Mouse (Mus musculus): ENCODE measurements at regions not wholly inside any gene's neighbourhood (a gene's known extent, or its start where the extent isn't known, plus 50 kb on each side); places are given as distances from the start of the nearest gene placed in this dataset.

GRCm38 (mm10) chr2:178924456-178925115 lies 494.3 kb downstream of the Cdh26 start:
- Histone ChIP-seq H3K27ac (replicated peaks) (no peak overlapping the region), H3K9me3 (no peaks in the 10 kb centered on the region), H3K27me3 (no peaks in the 10 kb centered on the region), H3K4me3 (no peak overlapping the region), H3K4me1 (peaks cover 9% of the 10 kb centered on the region; the same call in 1 of the 2 replicates), H3K36me3 (no peaks in the 10 kb centered on the region), H3K4me2 (replicated peaks) (no peak overlapping the region), H3K9ac (replicated peaks) (no peak overlapping the region)
- WGBS, result 81% methylated on average over 4 of the region's 4 CpGs
- no peak for ATAC-seq (replicated peaks)

GRCm38 (mm10) chr2:178927038-178927660 lies 496.8 kb downstream of the Cdh26 start:
- Histone ChIP-seq H3K9me3 (no peaks in the 10 kb centered on the region), H3K4me2 (replicated peaks) (no peak overlapping the region), H3K27me3 (no peaks in the 10 kb centered on the region), H3K4me3 (no peak overlapping the region), H3K4me1 (peaks cover 5% of the 10 kb centered on the region; the same call in 1 of the 2 replicates), H3K36me3 (no peaks in the 10 kb centered on the region), H3K27ac (replicated peaks) (no peak overlapping the region), H3K9ac (replicated peaks) (no peak overlapping the region)
- no peak for ATAC-seq (replicated peaks)
- 47% methylated on average over 13 of the region's 13 CpGs for WGBS

GRCm38 (mm10) chr2:178929033-178929432 lies 498.7 kb downstream of the Cdh26 start:
- Histone ChIP-seq H3K4me2 (replicated peaks) (no peak overlapping the region), H3K36me3 (no peaks in the 10 kb centered on the region), H3K4me3 (no peak overlapping the region), H3K9me3 (no peaks in the 10 kb centered on the region), H3K9ac (replicated peaks) (no peak overlapping the region), H3K4me1 (peaks cover 5% of the 10 kb centered on the region; the same call in 1 of the 2 replicates), H3K27ac (replicated peaks) (no peak overlapping the region), H3K27me3 (no peaks in the 10 kb centered on the region)
- 77% methylated on average over 6 of the region's 6 CpGs for WGBS
- no peak for ATAC-seq (replicated peaks)

DNA sequence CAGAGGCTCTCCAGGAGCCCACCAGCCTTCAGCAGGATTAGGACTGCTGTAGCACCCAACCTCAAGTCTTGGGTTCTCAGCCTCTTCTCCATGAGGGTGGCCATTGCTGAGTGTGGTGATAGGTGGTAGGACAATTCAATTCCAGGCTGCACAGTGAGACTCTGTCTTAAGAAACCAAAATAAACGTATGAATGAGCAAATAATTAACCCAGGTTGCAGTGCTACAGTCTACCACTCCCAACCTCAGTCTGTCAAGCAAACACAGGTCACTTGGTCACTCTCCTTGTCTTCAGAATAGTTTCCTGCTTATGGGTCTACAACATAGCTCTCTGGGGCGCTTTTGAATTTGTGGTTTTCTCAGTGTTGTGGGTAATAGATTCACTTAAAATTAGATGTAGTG lies 499.8 kb downstream of the Cdh26 start:
- Histone ChIP-seq H3K4me2 (replicated peaks) (no peak overlapping the region), H3K9me3 (no peaks in the 10 kb centered on the region), H3K36me3 (no peaks in the 10 kb centered on the region), H3K27ac (replicated peaks) (no peak overlapping the region), H3K27me3 (no peaks in the 10 kb centered on the region), H3K9ac (replicated peaks) (no peak overlapping the region), H3K4me3 (no peak overlapping the region), H3K4me1 (peaks cover 5% of the 10 kb centered on the region; the same call in 1 of the 2 replicates)
- ATAC-seq (replicated peaks), result no peak
- WGBS, result 76% methylated on average over 2 of the region's 2 CpGs

GRCm38 (mm10) chr2:178948471-178948870 lies 493.8 kb upstream of the Cdh4 start:
- H3K36me3 ChIP-seq, result no peaks in the 10 kb centered on the region
- no peak overlapping the region for H3K4me3 ChIP-seq
- H3K4me1 ChIP-seq, result peaks cover 23% of the 10 kb centered on the region
- H3K27ac ChIP-seq (replicated peaks), result no peak overlapping the region
- 35% methylated on average over 6 of the region's 6 CpGs for WGBS
- no peaks in the 10 kb centered on the region for H3K9me3 ChIP-seq
- H3K27me3 ChIP-seq, result no peaks in the 10 kb centered on the region
- no peak overlapping the region for H3K9ac ChIP-seq (replicated peaks)
- H3K4me2 ChIP-seq (replicated peaks), result no peak overlapping the region
- ATAC-seq (replicated peaks), result no peak

DNA sequence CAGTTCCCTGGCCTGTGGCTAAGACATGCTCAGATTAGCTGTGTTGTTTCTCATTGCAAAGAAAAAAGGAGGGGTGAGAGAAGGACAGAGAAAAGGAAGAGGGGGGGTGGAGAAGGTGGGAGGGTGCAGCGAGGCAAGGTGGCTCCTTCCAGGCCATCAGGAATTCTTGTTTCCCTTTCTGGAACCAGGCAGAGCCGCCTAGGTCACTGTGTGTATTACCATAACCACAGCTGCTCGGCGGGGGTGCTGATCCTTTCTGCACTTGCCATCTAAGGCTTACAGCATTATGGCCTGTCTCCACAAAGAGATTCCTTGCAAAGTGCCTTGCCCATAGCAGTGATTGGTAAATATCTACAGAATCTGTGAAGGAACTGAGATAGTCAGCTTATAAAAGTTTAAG lies 493.1 kb upstream of the Cdh4 start:
- ATAC-seq (replicated peaks), result no peak
- Histone ChIP-seq H3K27ac (replicated peaks) (no peak overlapping the region), H3K4me3 (no peak overlapping the region), H3K27me3 (no peaks in the 10 kb centered on the region), H3K4me2 (replicated peaks) (no peak overlapping the region), H3K4me1 (peaks cover 23% of the 10 kb centered on the region), H3K9ac (replicated peaks) (no peak overlapping the region), H3K36me3 (no peaks in the 10 kb centered on the region), H3K9me3 (no peaks in the 10 kb centered on the region)
- 28% methylated on average over 4 of the region's 4 CpGs for WGBS

GRCm38 (mm10) chr2:178950304-178950703 lies 491.9 kb upstream of the Cdh4 start:
- H3K9ac ChIP-seq (replicated peaks), result no peak overlapping the region
- H3K27me3 ChIP-seq, result no peaks in the 10 kb centered on the region
- no peaks in the 10 kb centered on the region for H3K9me3 ChIP-seq
- no peaks in the 10 kb centered on the region for H3K36me3 ChIP-seq
- WGBS, result 6% methylated on average over 1 of the region's 1 CpGs
- ATAC-seq (replicated peaks), result 0 out of 2 replicates have a peak, but pooled peaks have one; percentile 4
- H3K4me3 ChIP-seq, result no peak overlapping the region
- peaks cover 23% of the 10 kb centered on the region for H3K4me1 ChIP-seq
- no peak overlapping the region for H3K4me2 ChIP-seq (replicated peaks)
- peak overlapping the region; percentile 74 for H3K27ac ChIP-seq (replicated peaks)

DNA sequence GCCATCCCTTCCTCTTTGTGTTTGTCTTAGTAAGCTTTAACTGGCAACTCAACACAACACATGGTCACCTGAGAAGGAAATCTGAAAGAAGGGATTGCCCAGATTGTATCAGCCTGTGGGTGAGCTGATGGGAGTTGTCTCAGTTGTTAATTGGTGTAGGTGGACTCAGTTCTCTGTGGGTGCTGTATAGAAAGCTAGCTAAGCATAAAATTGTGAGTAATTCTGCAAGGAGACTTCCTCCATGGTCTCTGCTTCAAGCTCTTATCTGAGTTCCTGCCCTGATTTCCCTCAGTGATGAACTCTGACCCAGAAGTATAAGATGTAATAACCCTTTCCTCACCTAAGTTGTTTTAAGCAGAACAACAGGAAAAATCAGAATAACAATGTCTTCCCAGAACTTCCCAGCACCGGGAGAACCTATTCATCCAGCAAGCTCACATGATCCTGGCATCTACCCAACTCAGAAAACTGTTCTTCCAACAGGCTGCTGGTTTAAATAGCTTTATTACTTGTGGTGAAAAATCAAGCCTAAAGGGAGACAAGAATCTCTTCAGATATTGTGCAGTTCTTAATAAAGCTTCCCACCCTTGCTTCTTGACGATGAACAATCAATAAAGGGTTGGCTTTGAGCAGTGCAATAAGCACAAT lies 487.7 kb upstream of the Cdh4 start:
- no peak for ATAC-seq (replicated peaks)
- H3K9ac ChIP-seq (replicated peaks), result no peak overlapping the region
- H3K4me3 ChIP-seq, result no peak overlapping the region
- H3K4me1 ChIP-seq, result peaks cover 19% of the 10 kb centered on the region
- no peak overlapping the region for H3K4me2 ChIP-seq (replicated peaks)
- no peak overlapping the region for H3K27ac ChIP-seq (replicated peaks)
- 40% methylated on average over 2 of the region's 2 CpGs for WGBS
- no peaks in the 10 kb centered on the region for H3K36me3 ChIP-seq
- H3K27me3 ChIP-seq, result no peaks in the 10 kb centered on the region
- H3K9me3 ChIP-seq, result no peaks in the 10 kb centered on the region

- Histone ChIP-seq H3K36me3 (no peaks in the 10 kb centered on the region), H3K9ac (replicated peaks) (no peak overlapping the region), H3K4me3 (no peak overlapping the region), H3K27me3 (no peaks in the 10 kb centered on the region), H3K27ac (replicated peaks) (no peak overlapping the region), H3K4me2 (replicated peaks) (no peak overlapping the region), H3K9me3 (no peaks in the 10 kb centered on the region), H3K4me1 (0 out of 2 replicates have a peak, but pooled peaks cover 6% of the 10 kb centered on the region)
- 62% methylated on average over 10 of the region's 10 CpGs for WGBS
- ATAC-seq (replicated peaks), result no peak
These were observed 483.4 kb upstream of the Cdh4 start for GRCm38 (mm10) chr2:178958829-178959228.

DNA sequence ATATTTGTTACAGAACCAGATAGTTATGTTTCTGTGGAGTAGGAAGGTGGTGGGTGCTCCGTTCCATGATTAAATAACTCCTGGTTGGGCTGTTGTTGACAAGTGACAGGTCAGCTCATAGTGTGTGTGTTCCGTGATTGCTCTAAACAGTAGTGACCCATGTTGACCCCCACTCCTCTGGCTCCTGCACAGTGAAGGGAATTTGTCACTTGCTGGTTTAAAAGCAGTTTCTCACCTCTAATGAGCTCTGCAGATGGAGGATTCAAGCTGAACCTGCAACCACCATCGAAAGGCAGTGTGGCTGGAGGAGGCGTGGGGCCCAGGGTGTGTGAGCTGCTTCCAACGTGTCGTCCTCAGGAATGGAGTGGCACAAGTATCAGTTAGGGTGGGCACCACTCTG lies 482.6 kb upstream of the Cdh4 start:
- ATAC-seq (replicated peaks), result no peak
- 68% methylated on average over 6 of the region's 6 CpGs for WGBS
- Histone ChIP-seq H3K27me3 (no peaks in the 10 kb centered on the region), H3K4me2 (replicated peaks) (no peak overlapping the region), H3K9me3 (no peaks in the 10 kb centered on the region), H3K9ac (replicated peaks) (no peak overlapping the region), H3K4me1 (0 out of 2 replicates have a peak, but pooled peaks cover 6% of the 10 kb centered on the region), H3K36me3 (no peaks in the 10 kb centered on the region), H3K27ac (replicated peaks) (no peak overlapping the region), H3K4me3 (no peak overlapping the region)

DNA sequence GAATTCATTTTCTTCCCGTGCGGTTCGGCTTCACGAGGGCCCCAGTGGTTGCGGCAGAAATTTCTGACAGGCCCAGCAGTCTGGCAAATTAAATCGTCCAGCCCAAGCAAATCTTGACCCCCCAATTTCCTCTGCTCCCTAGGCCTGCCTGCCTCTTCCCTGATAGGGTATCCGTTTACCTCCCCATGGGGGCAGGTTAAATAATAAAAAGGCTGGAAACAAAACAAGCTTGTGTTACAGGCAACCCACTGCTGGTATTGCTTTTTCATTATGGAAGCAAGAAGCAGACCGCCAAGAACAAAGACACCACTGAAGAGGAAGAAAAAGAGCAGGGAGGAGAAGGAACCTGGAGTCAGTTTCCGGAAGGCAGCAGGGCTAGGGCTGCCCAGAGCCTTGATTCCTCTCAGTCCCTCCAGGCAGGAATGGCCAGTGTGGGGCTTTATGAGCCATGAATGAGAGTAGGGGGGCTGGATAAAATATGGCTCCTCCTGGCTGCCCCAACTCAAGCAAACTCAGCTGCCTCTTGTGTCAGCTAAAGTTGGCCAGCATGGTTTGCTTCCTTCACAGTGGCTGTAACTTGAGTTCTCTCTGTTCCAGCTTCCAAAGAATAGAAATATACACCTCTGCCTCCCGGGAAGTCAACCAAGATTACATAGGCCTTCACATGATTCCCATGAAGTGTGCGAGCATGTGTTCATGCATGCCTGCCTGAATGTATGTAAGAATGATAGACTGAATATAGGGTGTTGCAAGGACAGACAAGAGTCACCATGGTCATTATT lies 474.5 kb upstream of the Cdh4 start:
- ATAC-seq (replicated peaks), result no peak
- Histone ChIP-seq H3K4me2 (replicated peaks) (no peak overlapping the region), H3K36me3 (no peaks in the 10 kb centered on the region), H3K27me3 (no peaks in the 10 kb centered on the region), H3K9me3 (no peaks in the 10 kb centered on the region), H3K27ac (replicated peaks) (no peak overlapping the region), H3K4me1 (peaks cover 3% of the 10 kb centered on the region; the same call in 1 of the 2 replicates), H3K4me3 (no peak overlapping the region), H3K9ac (replicated peaks) (no peak overlapping the region)
- WGBS, result 57% methylated on average over 11 of the region's 11 CpGs

- 64% methylated on average over 10 of the region's 10 CpGs for WGBS
These were observed 472.5 kb upstream of the Cdh4 start for GRCm38 (mm10) chr2:178969732-178970131.

More at GRCm38 (mm10) chr2:178969732-178970131, 472.5 kb upstream of the Cdh4 start:
- Histone ChIP-seq H3K9ac (replicated peaks) (no peak overlapping the region), H3K4me1 (peaks cover 3% of the 10 kb centered on the region; the same call in 1 of the 2 replicates), H3K27me3 (no peaks in the 10 kb centered on the region), H3K9me3 (no peaks in the 10 kb centered on the region), H3K27ac (replicated peaks) (no peak overlapping the region), H3K4me2 (replicated peaks) (no peak overlapping the region), H3K4me3 (no peak overlapping the region), H3K36me3 (no peaks in the 10 kb centered on the region)
- no peak for ATAC-seq (replicated peaks)
